Mouse (Mus musculus) embryonic fibroblast, embryonic 13.5 days (primary cell): ENCODE measurements around the gene Gnat1.

Experiments
- CTCF ChIP-seq: IDR thresholded peaks from 2 replicates; pipeline ENCODE4 v1.5.1; 2011; ENCODE audit warnings: mild to moderate bottlenecking, control low read depth, low read length, moderate library complexity, borderline replicate concordance; ENCODE audit not compliant: insufficient read depth
- POLR2A ChIP-seq: IDR thresholded peaks from 2 replicates; pipeline ENCODE4 v1.6.1; 2011; ENCODE audit warnings: low read depth, mild to moderate bottlenecking, control low read depth, low read length, moderate library complexity

- no peak for TF ChIP-seq CTCF
- no peak for TF ChIP-seq POLR2A
Observed at GRCm38 (mm10) chr9:107670259-107670658, 9.3 kb downstream of the Gnat1 start.
